Mouse (Mus musculus): ENCODE data around the gene Psmd10. TPM values are rescaled to one million over a fixed set of nuclear protein-coding genes. Genes with fewer than 3 reads are reported as not detected.

Psmd10 gene
- polyA plus RNA-seq (2015; fragmentation: Illumina TruSeq; extraction: RNeasy Lipid Tissue Mini Kit (QIAGEN cat#74804); ENCODE audit: insufficient read depth, low replicate concordance): 49.0 TPM

GRCm38 (mm10) chrX:140956272-140956940, at the start of gene Psmd10, which contains the start of gene Atg4a:
Gene Psmd10 (minus strand): TSS chrX:140956728.
Gene Atg4a (plus strand): TSS chrX:140956907.

GRCm38 (mm10) chrX:140907360-140907759, 49.2 kb downstream of the Psmd10 start, which contains the start of gene Vsig1:
Gene Vsig1 (plus strand): TSS chrX:140907608.

Other genes with a start within 250 kb of the Psmd10 start
- gene Tex13b, start 143.3 kb downstream of the Psmd10 start, polyA plus RNA-seq (2015; fragmentation: Illumina TruSeq; extraction: RNeasy Lipid Tissue Mini Kit (QIAGEN cat#74804); ENCODE audit: insufficient read depth, low replicate concordance): not detected
- gene Vsig1, start 49.1 kb downstream of the Psmd10 start, polyA plus RNA-seq (2015; fragmentation: Illumina TruSeq; extraction: RNeasy Lipid Tissue Mini Kit (QIAGEN cat#74804); ENCODE audit: insufficient read depth, low replicate concordance): 0.08 TPM
- gene Atg4a, start 179 bp upstream of the Psmd10 start, polyA plus RNA-seq (2015; fragmentation: Illumina TruSeq; extraction: RNeasy Lipid Tissue Mini Kit (QIAGEN cat#74804); ENCODE audit: insufficient read depth, low replicate concordance): 56.5 TPM

Measured in spleen, adult 10 weeks (tissue).